Mouse (Mus musculus) CH12F3 (cell line): Measurements from ENCODE around the gene Galt.
"Not testable (repeated sequence)": the region's sequence is repeated elsewhere in the genome, so short reads cannot be mapped to it uniquely, and the experiment has no call there.

Source experiments
- in situ Hi-C: fragments of 300-500 bp; cut with MboI; formaldehyde crosslinking; loops from 2 replicates; pipeline ENCODE4 v1.14.3; 2020; ENCODE audit warnings: low sequenced_read_pairs

Galt gene

DNA sequence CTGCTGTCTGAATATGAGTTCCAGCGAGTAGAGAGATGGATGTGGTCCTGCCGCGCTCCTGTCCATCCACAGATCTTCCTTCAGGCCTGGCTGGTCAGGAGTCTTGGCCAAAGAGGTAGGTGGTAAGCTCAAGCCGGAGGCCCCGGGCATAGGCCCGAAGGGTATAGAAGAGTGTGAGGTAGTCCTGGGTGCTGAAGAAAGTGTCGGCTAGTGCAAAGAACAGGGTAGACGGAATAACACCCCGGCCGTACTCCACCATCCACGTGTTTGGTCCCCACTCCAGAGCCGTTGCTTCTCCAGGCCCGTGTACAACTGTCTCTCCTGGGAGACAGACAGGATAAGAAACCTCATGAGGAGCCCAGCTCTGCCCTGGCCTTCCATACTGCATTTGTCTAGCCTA lies 15.8 kb upstream of the Galt start:
- in situ Hi-C loops, result no loop called here

DNA sequence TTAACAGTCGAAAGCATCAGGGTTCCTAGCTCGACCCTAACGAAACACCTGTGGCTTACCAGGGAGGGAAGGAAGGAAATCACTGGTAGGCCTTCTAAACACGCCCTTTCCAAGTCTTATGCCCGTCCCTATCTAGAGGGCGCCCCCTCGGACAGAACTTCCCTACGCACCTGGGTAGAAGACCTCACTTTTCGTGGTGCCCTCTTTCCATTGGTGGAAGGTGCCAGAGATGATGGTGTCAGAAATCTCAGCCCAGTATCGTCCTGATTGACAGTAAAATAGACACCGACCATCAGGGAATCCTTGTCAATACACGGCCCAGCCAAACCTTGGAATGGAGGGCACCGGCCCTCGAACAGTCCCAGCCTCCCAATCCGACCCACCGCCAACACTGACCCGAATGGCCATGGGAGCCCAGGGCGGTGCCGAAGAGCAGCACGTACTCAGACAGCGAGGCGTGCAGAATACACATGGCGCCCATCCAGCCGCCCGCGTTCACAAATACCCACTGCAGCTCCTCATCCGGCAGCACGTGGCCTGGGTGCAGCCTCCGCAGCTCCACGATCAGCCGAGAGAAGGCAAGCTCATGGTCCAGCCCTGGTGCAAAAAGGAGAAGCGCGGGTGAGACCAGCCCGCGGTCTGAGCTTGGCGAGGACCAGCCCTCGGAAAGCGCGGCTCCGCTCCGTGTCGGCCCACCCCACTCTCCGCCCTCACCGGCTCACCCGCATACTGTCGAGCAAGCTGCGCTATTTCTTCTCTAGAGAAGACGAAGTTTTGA lies 14.5 kb upstream of the Galt start:
- in situ Hi-C loops, result no loop called here

DNA sequence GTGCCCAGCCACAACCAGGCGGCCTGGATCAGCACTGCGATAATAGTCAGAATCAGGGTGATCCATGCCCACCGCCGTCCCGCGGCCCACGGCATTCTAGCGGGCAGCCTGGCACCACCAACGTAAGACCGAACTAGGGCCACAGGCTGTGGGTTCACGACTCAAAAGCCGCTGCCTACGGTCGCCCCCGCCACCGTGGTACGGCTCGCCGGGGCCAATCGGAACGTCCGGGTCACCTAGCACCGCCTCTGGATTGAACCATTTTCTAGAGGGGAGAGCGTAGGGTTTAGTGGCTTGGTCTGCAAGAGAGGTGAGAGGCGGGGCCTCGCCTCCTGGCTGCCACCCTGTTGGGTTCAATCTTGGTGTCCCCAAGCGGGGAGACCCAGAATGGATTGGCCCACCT lies 13.9 kb upstream of the Galt start:
- in situ Hi-C loops, result no loop called here

DNA sequence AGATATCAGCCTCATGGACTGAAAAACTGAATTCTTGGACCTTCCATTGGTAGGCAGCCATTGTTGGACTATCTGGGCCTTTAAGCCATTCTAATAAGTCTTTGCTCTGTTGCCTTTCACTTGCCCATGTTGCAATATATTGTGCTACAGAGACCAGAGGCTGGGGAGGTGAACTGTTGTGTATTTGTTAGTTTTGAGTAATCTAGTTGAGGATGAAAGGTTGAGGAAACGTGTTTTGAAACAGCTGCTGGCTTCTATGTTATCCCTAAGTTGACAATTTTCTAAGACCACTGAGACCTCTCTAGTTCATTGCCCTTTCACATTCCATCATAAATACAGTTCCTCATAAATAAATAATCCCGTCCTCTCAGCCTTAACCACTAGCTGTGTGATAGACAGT lies 10.9 kb upstream of the Galt start:
- in situ Hi-C loops, result no loop called here

DNA sequence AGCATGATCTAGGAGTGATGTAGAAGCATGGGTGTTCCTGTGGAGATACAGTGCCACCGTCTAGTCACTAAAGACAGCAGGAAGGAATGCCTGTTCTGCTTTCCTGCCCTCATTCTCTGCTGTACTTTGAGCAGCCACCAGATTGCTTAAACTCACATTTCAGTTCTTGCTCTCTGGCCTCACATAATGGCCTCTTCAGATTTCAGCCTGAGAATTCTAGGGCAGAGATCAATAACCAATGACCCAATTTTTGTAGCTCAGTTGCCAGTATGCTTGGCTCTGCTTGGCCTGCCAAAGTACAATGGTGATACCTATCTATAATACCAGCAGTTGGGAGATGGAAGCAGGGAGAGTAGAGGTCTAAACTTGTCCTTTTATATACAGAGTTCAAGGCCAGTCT lies 10.0 kb upstream of the Galt start:
- in situ Hi-C loops, result no loop called here

DNA sequence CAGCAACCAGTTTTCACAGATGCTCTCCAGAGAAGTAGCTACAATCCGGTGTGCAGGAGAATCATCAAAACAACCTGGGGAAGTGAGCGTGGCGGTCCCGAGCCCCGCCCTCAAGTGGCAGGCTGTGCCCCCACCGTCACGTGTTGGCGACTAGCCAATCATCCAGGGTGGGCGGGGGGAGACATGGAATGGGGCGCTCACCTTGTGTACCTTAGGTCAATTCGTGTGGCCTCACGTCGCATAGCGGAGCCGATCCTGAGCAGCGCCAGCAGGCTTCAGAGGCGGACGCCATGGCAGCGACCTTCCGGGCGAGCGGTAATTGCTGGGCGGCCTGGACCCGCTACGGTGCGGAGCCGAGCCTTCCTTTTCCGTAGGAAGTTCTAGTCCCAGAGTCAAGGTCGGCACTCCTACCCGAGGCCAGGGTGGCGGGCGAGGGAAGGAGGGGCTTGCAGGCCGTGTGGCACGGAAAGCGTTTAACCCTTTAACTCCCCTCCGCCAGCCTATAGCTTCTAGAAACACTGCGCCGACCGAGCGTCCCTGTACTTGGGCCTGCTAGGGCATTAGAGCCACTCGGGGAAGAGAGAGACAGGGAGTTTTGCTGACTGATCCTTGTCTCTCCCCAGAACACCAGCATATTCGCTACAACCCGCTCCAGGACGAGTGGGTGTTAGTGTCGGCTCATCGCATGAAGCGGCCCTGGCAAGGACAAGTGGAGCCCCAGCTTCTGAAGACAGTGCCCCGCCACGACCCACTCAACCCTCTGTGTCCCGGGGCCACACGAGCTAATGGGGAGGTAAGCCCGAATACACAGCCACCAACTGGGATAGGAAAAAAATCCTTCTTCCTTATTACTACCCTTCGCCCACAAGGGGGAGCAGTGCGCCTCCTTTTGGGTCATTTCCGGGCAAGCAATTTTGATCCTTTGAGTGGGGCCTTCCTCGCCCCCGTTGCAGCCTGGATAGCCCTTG lies 594 bp downstream of the Galt start, which contains the start of gene Sigmar1:
Sigmar1 (minus strand) TSS at position 820 of the 968 bp plus-strand sequence.
- in situ Hi-C loops, result no loop called here

DNA sequence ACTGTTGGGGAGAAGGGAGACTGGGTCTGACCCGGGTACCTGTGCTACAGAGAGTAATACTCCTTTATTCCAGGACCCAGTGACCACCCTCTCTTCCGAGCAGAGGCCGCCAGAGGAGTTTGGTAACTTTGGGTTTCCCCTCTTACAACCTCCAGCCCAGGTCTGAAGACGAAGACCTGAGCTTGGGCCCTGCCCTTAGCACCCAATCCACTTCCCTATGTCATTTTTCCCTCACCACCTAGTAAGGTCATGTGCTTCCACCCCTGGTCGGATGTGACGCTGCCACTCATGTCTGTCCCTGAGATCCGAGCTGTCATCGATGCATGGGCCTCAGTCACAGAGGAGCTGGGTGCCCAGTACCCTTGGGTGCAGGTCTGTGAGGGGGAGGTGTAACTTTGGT lies 1.4 kb downstream of the Galt start:
- in situ Hi-C loops, result no loop called here

DNA sequence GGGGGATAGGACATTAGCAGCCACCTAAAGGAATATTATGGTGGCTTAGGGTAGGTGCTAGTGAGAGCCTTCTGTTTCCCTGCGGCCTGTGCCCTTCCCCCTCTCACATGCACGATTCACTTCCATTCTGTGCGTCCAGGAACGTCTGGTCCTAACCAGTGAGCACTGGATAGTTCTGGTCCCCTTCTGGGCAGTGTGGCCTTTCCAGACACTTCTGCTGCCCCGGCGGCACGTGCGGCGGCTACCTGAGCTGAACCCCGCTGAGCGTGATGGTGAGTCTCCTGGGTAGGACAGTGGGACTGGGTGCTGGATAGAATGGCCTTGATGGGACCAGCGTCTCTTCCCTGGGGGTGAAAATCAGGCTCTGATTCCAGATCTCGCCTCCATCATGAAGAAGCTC lies 2.3 kb downstream of the Galt start:
- in situ Hi-C loops, result no loop called here

DNA sequence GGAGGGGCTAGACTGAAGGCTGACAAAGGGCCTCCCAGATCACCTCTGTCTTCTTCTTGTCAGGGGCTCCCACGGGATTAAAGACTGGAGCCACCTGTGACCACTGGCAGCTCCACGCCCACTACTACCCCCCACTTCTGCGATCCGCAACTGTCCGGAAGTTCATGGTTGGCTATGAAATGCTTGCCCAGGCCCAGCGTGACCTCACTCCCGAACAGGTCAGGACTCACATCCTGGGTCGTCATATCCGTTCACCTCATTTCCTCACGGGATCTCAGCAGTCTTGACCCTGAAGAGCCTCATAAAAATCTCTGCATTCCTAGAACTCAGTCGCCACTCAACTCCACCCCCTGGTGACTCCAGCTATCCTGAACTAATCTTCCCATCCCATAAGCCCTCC lies 3.0 kb downstream of the Galt start:
- in situ Hi-C loops, result no loop called here

DNA sequence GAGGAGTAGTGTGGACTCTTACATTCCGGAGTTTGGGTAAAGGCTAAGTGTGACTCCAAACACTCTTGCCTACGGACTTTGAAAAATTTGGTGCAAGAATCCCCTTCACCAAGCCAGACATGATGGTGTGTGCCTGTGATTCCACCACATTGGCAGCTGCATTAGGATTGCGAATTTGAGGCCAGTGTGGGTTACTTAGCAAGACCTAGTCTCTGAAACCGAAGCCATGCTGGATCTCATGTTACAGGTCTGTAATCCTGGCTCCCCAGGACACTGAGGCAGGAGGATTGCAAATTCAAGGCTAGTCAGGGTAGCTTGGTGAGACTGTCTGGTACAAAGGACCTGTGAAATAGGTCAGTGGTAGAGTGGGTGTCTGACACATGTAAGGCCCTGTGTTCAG lies 3.7 kb downstream of the Galt start:
- in situ Hi-C loops, result no loop called here

DNA sequence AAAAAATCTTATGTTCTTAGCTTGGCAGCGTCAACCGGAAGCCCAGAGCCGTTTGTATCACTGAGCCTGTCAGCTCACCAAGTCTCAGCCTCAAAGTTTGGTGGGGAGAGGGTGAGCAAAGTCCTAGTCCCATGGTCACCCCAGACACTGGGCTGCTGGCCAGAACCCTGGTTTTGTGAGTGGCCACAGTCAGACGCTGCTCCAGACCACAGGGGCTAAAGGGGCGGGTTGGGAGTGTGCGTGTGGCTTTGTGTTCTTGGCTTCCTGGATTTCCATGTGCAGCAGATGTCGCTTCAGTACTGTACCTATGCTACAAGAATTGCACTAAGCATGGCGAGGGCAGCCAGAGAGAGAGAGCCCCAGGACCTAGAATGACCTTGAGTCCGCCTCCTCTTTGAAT lies 4.2 kb downstream of the Galt start:
- in situ Hi-C loops, result no loop called here

DNA sequence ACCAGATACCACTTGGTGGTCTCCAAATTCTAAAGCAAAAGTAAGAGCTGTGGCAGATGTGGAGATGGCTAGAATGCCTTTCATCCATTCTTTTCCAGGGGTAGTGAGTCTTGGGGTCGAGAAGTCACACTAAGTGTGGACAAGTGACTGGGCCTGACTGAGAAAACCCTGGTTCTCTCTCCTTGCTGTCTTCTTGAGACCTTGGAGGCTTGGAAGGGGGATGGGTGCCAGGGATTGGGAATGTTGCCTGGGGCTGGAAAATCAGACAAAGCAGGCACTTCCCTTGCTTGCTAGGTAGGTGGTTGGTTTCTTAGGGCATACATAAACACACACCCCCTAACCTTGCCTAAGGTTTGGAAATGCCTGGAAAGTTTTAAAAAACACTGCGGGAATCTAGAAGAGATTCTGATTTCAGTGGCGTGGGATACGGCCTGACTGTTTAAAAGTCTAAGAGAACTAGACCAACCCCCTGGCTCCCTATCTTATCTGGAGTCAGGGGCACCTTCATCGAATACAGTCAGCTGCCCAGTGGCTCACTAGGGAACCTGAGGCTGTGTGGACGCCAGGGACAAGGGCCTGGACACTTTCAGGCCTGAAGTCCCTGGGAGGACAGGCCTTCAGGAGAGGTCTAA lies 4.7 kb downstream of the Galt start:
- in situ Hi-C loops, result no loop called here

DNA sequence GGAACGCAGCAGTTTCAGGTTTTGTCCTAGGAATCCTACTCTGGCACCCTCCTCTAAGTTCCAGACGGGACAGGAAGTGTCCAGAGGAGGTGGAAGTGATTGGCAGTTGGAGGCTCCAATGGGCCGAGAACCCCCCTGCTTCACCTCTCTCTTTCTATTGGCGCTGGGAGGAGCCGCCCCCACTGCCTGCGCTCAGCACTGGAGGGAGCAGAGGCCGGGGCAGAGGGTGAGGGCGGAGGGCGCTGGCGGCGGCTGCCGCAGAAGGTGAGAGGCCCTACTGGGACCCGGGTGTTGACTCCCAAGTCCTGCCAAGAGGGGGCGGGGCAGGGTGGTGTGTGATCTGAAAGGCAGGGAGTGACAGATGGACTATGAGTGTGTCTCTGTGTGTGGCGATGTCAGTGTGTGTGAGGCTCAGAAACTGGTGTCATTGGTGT lies 5.3 kb downstream of the Galt start:
- in situ Hi-C loops, result no loop called here

DNA sequence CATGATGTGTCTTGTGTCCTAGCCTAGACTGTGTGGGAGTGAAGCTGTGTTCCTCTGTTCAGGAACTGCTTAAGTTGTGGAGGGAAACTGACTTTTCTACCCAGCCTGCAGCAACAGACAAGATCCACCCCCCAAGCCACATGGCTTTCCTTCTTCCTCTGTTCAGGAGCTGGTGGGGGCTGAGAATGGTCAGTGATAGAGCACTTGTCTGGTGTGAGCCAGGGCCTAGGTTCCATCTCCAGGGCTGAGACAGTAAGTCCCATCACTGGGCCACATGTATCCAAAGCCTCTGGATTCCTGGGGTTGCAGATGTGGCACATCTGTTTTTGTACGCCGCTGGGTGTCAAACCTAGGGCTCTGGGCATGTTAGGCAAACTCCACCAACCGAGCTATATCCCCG lies 5.9 kb downstream of the Galt start:
- in situ Hi-C loops, result no loop called here

DNA sequence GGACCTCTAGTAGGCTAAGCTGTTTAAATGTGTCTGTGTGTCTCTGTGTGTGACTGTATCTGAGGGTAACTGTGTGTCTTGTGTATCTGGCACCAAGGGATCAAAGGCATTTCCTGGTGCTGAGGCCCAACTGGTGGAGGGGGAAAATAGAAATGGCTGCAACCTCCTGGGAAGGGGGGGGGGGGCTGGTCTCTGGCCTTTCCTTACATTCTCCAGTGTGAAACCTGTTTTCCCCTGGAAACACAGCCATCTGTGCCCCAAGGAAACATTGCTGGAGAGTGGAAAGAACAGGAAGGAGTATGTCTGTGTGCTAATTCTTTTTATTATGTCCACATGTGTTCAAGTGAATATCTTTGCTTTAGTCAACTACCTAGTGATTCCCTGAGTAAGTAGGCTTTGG lies 6.7 kb downstream of the Galt start:
- in situ Hi-C loops, result no loop called here

DNA sequence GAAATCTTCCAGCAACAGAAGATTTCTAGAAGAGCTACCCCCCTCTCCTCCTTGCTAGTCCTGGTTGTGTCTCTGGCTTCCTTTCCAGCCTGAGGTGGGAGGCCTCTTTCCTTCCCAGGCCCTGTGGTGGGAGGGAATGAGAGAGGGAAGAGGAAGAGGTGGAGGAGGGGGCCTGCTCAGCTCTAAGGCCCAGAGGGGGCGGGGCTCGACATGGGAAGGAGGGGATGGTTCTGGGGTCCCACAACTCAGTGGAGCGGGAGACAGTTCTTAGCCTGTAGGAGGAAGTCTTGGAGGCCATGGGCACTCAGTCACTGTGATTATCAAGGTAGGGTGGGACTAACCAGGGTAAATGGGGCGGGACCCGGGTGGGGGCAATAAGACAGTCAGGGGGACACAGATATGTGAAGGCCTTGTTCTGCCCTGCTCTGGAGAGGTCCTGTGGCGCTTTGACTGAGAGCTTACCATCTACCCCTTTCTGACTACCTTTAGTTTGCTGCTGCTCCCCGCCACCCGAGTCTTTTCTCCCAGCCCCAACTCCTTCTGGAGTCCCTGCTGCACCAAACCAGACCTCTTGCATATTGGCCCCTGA lies 7.2 kb downstream of the Galt start:
- in situ Hi-C loops, result no loop called here

DNA sequence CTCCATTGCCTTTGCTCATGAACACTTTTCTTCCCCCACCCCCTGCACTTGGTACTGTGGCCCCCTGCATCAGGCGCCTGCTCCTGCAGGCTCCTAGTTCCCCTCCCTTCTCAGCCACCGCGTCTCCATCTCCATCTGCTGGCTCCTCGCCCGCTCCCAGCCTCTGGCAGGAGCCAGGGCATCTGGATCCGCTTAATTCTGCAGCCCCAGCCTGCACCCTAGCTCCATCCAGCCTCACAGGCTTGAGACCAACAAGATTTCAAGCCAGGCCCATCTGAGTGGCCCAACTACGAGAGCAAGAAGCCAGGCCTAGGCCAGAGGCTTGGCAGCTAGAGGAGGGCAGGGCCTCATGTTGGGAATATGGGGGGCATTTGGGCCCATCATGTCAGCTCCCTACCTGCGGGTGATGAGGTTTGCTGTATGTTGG lies 7.7 kb downstream of the Galt start:
- in situ Hi-C loops, result not testable (repeated sequence)

DNA sequence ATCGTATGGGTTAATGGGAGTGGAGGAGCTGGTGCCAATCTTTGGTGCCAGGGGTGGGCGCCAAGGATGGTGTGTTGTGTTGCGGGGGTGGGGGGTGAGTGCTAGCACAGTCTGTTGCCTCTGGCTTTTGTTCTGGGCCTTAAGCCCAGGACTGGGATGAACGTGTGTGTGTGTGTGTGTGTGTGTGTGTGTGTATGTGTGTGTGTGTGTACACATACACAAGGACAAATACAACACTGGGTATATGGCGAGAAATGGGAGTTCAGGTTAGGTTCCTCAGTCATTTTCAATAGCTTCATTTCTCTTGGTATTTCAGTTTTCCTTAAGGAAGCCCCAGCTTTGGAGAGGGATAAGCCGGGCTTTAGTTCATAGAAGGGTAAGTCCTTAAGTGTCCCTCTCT lies 8.1 kb downstream of the Galt start:
- in situ Hi-C loops, result not testable (repeated sequence)

DNA sequence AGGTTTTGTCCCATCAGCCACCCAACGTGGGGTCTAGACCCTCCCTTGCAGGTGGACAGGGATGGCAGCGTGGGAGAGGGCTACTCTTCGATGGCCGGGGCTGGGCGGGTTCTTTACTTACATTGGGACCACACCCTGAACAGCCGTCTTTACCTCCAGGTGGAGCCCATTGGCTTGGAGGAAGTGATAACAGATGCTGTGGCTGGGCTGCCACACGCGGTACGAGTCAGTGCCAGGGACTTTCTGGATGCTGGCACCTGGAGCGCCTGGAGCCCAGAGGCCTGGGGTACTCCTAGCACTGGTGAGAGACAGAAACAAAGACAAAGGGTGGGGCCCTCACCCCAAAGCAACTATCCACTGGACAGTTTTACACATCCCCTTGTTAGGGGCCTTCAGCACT lies 12.3 kb downstream of the Galt start:
- in situ Hi-C loops, result not testable (repeated sequence)

DNA sequence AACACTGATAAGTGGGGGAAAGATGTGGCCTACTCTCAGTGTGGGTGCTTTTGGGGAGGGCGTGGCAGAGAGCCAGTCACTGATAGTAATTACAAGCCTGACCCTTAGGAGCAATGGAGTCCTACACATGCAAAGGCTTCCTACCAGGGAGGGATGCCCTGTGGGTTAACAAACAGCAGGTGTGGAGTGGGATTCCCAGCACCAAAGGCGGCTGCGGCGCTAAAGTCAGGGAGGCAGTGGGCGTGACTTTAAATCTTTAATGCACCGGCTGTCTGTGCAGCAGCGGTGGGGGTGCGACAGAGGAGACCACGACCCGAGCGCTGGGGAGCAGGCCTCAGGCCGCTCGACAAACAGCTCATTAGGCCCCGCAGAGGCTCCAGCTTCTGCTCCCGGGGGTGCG lies 17.9 kb downstream of the Galt start:
- in situ Hi-C loops, result not testable (repeated sequence)

DNA sequence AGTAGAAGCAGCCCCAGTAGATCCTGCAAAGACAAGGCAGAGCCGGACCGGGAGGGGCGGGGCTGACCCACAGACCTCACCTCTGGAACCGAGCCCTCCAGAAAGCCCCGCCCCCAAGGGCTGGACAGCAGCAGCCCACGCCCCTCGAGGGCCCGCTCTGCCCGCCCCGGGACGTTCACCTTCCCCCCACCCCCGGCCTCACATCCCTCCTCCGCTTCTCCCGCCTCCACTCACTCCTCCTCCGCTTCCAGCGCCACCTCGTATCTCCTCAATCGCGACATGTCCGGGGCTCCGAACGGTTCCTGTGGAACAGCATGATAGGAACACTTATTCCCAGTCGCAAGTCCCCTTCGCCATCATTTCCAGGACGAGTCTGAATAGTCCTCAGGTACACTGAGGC lies 18.5 kb downstream of the Galt start:
- in situ Hi-C loops, result not testable (repeated sequence)
